Mouse (Mus musculus) thymus, adult 2 months (tissue): ENCODE data around the gene Asb17. TPM values are rescaled to one million over a fixed set of nuclear protein-coding genes. Genes with fewer than 3 reads are reported as not detected.

ENCODE experiments used
- DNase-seq: peaks from one replicate; pipeline ENCODE4 v3.0.0; 2021
- H3K27ac ChIP-seq: fragments of 200-500 bp; 2 replicates; pipeline ENCODE4 v1.5.1; 2012; ENCODE audit warnings: low read length, control low read depth; ENCODE audit not compliant: control insufficient read depth, insufficient read depth
- H3K27me3 ChIP-seq: fragments of 200-500 bp; 2 replicates; pipeline ENCODE4 v1.6.1; 2012; ENCODE audit warnings: mild to moderate bottlenecking, low read length, moderate library complexity, mixed read lengths; ENCODE audit not compliant: control insufficient read depth, insufficient read depth
- H3K36me3 ChIP-seq: fragments of 200-500 bp; 2 replicates; pipeline ENCODE4 v1.6.1; 2012; ENCODE audit warnings: mild to moderate bottlenecking, low read length, moderate library complexity; ENCODE audit not compliant: control insufficient read depth, insufficient read depth
- H3K4me1 ChIP-seq: fragments of 200-500 bp; replicated peaks from 2 replicates; pipeline ENCODE4 v1.6.1; 2012; ENCODE audit warnings: low read length; ENCODE audit not compliant: control insufficient read depth, insufficient read depth
- H3K4me3 ChIP-seq: fragments of 200-500 bp; 2 replicates; pipeline ENCODE4 v1.5.1; 2012; ENCODE audit warnings: mild to moderate bottlenecking, low read length, control low read depth, moderate library complexity; ENCODE audit not compliant: control insufficient read depth, insufficient read depth
- CTCF ChIP-seq: fragments of 200-500 bp; IDR thresholded peaks from 2 replicates; pipeline ENCODE4 v1.5.1; 2012; ENCODE audit warnings: mild to moderate bottlenecking, control low read depth, low read length, moderate library complexity, borderline replicate concordance; ENCODE audit not compliant: control insufficient read depth, poor library complexity, insufficient read depth; ENCODE audit errors: extremely low read depth
- POLR2A ChIP-seq: fragments of 200-500 bp; IDR thresholded peaks from 2 replicates; pipeline ENCODE4 v1.6.1; 2012; ENCODE audit warnings: mild to moderate bottlenecking, low read length, control low read depth, moderate library complexity; ENCODE audit not compliant: control insufficient read depth, poor library complexity, insufficient read depth; ENCODE audit errors: extremely low read depth
- WGBS: fragments of 180-500 bp; shearing (Covaris S2); methylation state at CpG from one replicate; pipeline ENCODE4 v1.1.7; 2018; 5-methylcytosine and 5-hydroxymethylcytosine counted together
- polyA plus RNA-seq: library from polyadenylated mRNA; depleted of rRNA; stranded (reverse); fragments of >200 nt; gene quantifications from 2 replicates; pipeline ENCODE4 v1.2.3, GENCODE M21; 2012

The Asb17 gene
- polyA plus RNA-seq, 1 experiment = not detected

GRCm38 (mm10) chr3:153871396-153871795 is 27.4 kb downstream of the Asb17 start:
- Histone ChIP-seq H3K36me3 (no peaks in the 10 kb centered on the region), H3K27me3 (no peaks in the 10 kb centered on the region; the same call in 1 of the 2 replicates), H3K27ac (no peak overlapping the region), H3K4me1 (no peaks in the 10 kb centered on the region), H3K4me3 (no peak overlapping the region)
- DNase-seq = no peak
- TF ChIP-seq POLR2A (no peak), CTCF (no peak)
- WGBS = 90% methylated on average over 5 of the region's 5 CpGs

- Histone ChIP-seq H3K27ac (no peak overlapping the region), H3K36me3 (no peaks in the 10 kb centered on the region), H3K27me3 (no peaks in the 10 kb centered on the region), H3K4me1 (no peaks in the 10 kb centered on the region), H3K4me3 (no peak overlapping the region)
- no peak for DNase-seq
- TF ChIP-seq POLR2A (no peak), CTCF (no peak)
Measured at GRCm38 (mm10) chr3:153886296-153886695, 42.3 kb downstream of the Asb17 start.

GRCm38 (mm10) chr3:153888141-153888540 is 44.1 kb downstream of the Asb17 start:
- Histone ChIP-seq H3K36me3 (no peaks in the 10 kb centered on the region), H3K4me1 (peaks cover 6% of the 10 kb centered on the region), H3K4me3 (no peak overlapping the region), H3K27me3 (no peaks in the 10 kb centered on the region), H3K27ac (no peak overlapping the region)
- no peak for TF ChIP-seq POLR2A
- TF ChIP-seq CTCF = no peak
- DNase-seq = no peak
- 93% methylated on average over 6 of the region's 6 CpGs for WGBS

GRCm38 (mm10) chr3:153889188-153889781 is 45.3 kb downstream of the Asb17 start:
- H3K27ac ChIP-seq = no peak overlapping the region
- H3K4me3 ChIP-seq = no peak overlapping the region
- H3K36me3 ChIP-seq = no peaks in the 10 kb centered on the region
- TF ChIP-seq CTCF (no peak), POLR2A (no peak)
- 74% methylated on average over 8 of the region's 8 CpGs for WGBS
- H3K4me1 ChIP-seq = peaks cover 14% of the 10 kb centered on the region
- H3K27me3 ChIP-seq = no peaks in the 10 kb centered on the region
- no peak for DNase-seq

GRCm38 (mm10) chr3:153895454-153895853 is 51.4 kb downstream of the Asb17 start:
- H3K27ac ChIP-seq = peak overlapping the region; percentile 80
- H3K36me3 ChIP-seq = no peaks in the 10 kb centered on the region
- WGBS = 5% methylated on average over 3 of the region's 3 CpGs
- peak; percentile 84 for DNase-seq
- TF ChIP-seq POLR2A = no peak
- no peak for TF ChIP-seq CTCF
- H3K4me3 ChIP-seq = no peak overlapping the region
- H3K4me1 ChIP-seq = peaks cover 27% of the 10 kb centered on the region
- H3K27me3 ChIP-seq = no peaks in the 10 kb centered on the region

- Histone ChIP-seq H3K36me3 (no peaks in the 10 kb centered on the region), H3K4me3 (no peak overlapping the region), H3K27me3 (no peaks in the 10 kb centered on the region), H3K27ac (no peak overlapping the region), H3K4me1 (peaks cover 27% of the 10 kb centered on the region)
- no peak for TF ChIP-seq POLR2A
- no peak for TF ChIP-seq CTCF
- peak; percentile 36 for DNase-seq
- 17% methylated on average over 6 of the region's 6 CpGs for WGBS
Measured at GRCm38 (mm10) chr3:153897216-153897615, 53.2 kb downstream of the Asb17 start.

GRCm38 (mm10) chr3:153901904-153902303 is 57.9 kb downstream of the Asb17 start:
- H3K36me3 ChIP-seq = peaks cover 18% of the 10 kb centered on the region
- H3K4me3 ChIP-seq = no peak overlapping the region
- TF ChIP-seq POLR2A (no peak), CTCF (no peak)
- no peaks in the 10 kb centered on the region for H3K27me3 ChIP-seq
- WGBS = 94% methylated on average over 1 of the region's 1 CpGs
- DNase-seq = no peak
- H3K27ac ChIP-seq = no peak overlapping the region
- peaks cover 5% of the 10 kb centered on the region for H3K4me1 ChIP-seq
